Mouse (Mus musculus) ovary, postnatal 10 days (tissue): ENCODE results near the gene Kif1c.
A peak's percentile ranks its signal among the peaks of the same experiment; 100 is the strongest.

ENCODE experiments used
- DNase-seq: peaks from one replicate; pipeline ENCODE4 v3.0.0; 2022; ENCODE audit warnings: low spot score

The Kif1c gene

DNA sequence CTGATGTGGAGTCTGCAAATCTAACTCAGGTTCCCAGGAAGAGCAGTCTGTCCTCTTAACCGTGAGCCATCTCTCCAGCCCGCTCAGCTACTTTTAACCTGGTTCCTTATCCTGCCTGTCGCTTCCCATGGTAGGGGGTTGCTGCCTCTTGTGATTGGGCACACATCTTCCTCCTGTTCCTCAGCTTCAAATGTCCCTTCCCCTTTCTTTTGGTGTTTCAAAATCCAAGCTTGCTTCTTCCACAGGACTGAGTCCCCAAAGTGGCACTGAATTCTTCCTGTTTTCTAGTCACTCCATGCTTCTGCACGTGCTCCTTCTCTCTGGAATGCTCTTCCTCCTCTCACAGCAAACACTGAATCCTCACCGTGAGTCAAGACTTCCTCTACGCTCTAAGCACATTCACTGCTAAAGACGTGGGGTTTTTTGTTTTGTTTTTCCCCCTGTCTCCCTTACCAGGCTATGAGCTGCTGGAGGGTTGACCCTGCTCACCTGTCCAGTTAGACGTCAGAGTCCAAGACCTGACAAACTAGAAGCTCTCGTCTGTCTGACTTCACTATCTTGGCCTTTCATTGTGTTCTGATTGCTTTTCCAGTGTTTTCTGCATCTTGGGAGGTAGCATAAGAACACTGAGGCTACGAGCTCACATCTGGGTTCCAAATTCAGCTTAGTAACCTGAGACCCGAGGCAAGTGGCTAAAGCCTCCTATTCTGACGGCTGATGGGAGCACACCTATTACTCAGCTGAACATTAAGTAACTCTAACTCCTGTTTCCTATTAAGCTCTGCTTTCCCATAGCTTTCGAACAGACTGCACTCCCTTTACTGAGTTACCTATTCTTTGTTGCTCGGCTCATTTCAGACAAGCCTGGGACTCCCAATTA is 32.8 kb upstream of the Kif1c start:
- no peak for DNase-seq

DNA sequence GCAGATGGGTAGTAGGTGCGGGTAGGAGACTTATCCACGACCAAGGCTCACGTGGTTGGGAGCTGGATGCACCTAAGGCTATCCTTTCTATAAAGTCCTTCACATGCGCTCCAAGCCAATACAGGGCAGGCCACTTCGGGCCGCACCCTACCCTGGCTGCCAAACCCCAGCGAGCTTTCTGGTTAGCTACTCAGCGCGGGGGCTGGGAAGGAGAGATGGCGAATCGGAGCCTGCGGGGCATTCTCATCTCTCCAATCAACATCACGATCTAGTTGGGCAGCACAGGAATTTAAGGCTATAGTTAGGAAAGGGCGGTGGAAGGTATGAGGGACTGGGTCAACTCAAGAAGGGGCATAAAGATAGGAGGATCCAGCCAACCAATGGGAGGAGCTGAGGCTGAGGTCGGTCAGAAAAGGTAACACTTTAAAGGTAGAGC is 32.0 kb upstream of the Kif1c start:
- peak; percentile 37 for DNase-seq

DNA sequence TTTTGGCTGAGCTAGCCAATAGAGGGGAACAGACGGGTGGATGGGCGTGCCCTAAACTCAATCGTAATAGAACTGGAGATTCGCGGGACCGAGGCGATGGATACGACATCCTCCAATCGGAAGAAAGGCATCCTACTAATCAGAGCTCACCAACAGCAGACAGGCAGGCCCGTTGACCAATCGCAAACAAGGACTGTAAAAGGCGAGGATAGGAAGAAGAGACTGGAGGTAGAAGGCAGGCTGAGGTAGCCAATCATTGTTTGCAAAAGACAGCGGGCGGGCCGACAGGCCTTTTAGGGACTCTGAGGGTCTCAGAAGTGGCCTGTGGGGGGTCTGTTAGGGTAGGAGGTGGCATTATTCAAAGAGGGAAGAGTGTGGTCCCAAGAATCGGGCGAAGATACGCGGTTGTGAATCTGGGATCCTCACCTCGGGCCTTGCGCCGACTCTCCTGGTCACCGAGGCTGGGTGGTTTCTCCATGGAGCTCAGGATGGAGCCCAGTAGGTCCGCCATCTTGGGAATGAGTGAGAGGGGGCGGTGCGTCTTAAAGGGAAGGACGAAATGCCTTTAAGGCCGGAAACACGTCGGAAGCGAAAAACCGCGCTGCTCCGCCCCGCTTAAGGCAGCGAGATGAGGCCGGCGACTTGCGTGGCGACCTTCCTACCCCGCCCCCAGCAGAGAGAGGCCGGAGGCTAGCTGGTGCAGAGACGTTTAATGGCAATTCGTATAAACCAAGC is 31.4 kb upstream of the Kif1c start, which contains the start of gene Spag7:
Spag7 (minus strand) TSS at position 646 of the 735 bp plus-strand sequence.
- DNase-seq = peak; percentile 95

DNA sequence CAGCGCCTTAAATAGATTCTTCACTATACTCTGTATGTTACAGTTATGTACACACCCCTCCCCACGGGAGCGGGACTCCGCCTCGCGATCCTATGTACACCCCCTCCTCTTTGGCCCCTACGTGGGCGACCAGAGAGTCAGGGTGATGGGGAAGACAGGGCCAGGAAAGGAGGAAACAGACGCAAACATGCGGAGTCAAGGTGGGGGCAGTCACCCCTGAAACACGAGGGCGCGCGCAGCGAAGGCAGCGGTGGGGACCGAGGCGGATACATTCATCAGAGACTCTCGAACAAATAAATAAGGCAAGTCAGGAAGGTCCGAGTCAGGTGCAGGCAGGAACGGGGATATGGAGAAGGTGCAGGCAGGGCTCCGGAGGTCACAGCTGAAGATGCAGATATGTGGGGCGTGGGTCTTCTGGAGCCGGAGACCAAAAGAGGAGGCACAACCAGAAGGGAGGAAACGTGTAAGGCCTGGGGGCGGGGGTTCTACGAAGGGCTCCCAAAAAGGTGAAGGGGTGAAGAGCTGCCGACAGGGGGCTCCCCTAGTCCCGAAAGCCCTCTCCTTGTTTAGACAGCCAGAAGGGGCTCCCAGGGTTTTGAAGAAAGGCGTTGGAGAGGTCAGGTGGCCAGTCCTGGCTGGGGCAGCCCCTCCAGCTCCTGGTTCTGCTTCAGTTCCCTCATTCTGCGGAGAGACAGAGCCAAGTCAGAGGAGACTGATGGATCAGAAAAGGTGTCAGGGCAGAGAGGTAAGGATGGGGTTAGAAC is 30.6 kb upstream of the Kif1c start:
- peak; percentile 43 for DNase-seq

DNA sequence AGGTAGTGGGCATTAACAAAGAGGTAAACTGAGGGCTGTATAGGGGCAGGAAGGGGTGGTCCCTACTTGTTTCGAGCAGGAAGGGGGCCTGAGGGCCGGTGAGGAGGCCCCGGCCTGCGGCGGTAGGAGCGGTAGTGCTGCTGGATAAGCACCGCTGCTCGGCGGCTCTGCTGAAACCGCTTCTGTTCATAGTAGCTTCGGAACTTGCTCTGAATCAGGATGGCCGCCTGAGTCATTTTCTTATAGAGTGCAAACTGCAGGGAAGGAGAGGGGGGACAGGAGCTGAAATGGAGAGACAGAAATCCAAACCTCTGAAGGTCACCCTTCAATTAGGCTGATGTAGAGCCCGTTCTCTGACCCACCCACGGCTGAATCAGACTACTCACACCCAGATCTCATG is 29.9 kb upstream of the Kif1c start:
- no peak for DNase-seq

DNA sequence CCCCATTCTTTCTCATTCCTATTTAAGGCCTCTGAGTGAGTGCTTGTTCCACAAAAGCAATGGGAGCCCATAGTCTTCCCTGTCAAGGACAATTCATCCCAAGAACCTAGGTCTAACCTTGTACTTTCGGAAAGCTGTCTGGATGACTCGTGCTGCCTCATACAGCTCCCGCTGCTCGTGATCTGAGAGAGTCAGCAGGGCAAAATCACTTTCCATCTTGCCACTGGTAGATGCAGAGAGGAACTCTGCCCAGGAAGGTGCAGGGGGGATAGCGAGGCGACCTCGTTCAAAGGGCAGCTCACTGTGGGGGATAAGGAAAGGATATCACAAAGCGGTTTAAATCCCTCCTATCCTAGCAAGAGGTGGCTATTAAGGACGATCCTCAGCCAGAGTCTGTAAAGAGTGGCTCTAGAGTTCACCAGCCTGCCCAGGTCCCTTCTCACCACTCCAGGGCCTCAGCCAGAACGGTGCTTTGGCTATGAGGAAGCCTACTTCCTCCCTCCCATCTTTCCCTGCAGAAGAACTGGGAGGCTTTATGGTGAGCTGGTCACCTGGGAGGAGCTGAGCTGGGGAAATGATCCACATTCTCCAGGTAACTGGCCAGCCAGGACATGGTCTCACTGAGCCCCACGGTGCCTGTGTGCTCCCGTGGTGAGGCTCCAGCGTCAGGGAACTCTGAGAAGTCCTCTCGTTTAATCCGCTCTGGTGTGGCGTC is 28.9 kb upstream of the Kif1c start:
- no peak for DNase-seq

DNA sequence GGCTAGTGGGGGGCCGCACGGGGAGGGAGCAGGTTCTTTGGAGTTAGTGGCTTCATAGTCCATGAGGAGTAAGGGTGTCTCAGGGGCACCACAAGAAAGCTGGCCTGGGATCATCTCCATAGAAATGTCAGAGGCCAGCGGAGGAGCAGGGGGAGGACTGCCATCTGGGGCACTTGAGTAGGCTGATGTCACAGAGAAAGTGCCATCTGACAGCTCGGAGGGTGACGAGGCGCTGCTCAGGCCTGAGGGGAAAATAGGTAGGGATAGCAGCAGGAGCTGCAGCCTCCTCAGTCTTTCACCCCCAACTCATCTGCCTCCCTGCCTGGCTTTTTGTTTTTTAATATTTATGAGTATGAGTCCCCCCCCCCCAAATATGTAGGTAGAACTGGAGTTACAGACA is 26.3 kb upstream of the Kif1c start:
- DNase-seq = no peak

DNA sequence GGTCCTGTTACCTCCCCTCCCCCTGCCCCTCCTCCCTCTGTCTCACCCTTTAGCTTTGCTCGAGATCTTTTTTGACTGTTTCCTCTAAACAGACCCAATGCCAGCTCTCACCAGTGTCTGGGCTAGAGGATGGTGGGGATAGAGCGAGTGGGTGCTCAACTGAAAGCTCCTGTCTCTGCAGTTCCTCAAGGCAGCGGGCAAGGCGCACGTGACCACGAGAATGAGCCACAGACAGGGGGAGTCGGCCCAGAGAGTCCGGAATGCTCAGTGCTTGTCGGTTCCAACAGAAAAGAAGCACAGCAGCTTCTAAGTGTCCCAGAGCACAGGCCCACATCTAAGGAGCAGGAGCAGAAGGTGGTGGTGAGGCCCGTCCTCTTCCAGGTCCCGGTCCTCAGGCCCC is 25.8 kb upstream of the Kif1c start:
- no peak for DNase-seq

DNA sequence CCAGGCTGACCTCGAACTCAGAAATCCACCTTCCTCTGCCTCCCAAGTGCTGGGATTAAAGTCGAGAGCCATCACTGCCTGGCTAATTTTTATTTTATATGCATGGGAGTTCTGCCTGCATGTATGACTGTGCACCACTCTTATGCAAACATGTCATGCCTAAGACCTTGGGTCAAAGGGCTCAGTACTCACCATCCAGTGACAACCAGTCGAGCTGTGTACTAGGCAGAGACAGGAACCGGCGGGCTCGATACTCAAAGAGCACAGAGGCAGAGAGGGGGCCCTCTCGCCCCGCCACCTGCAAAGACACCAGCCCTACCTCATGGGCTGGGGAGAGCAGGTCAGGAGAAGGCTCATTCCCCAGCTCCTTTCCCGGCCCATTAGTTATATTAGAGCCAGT is 22.3 kb upstream of the Kif1c start:
- DNase-seq = no peak

DNA sequence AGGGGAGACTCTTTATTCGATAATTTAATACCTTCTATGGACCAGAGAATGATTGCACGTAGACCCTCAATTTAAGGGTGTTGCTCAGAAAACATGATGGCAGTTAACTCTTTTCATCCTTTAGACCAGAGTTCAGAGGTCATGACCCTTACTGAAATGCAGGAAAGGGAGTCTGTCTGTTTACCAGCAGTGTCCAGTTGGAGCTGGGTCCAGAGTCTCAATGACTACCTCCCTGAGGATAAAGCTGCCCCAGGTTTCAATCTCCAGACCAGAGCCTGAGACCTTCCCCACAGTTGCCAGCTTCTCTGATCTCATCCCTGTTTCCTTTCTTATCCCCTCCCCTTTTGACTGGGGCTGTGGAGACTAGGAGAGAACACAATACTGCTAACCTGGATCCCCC is 21.8 kb upstream of the Kif1c start:
- no peak for DNase-seq

DNA sequence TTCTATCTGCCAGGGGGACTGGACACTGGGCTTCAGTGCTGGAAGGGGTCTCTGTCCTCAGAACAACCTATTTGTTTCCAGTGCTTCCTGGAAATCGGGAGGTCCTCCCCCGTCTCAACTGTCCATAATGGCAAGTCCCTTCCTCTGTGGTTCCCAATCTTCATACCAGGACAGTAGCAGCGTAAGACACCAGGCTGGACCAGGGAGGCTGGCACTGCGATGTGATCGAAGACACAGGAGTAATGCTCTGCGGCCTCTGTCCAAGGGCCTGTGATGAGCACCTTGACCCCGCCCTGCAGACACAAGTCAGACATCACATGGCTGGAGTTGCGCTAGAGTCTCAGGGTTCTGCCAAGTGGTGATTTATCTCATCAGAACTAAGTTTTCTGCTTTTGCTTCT is 21.0 kb upstream of the Kif1c start:
- DNase-seq = no peak

DNA sequence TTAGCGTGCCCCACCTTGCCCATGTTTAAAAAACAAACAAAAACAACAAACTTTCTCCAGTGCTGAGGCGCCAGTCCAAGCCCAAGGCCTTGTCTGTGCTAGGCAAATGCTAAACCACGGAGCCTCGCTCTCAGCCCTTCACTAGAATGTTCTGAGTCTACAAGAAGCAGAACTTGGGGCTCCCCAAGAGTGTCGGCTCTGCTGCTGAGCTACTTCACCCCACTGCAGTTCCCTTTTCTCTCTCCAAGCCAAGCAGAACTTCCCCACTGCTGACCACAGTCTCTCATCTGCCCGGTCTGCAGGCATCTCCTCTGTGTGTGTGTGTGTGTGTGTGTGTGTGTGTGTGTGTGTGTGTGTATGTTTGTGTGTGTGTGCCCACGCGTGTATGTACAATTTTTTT is 20.5 kb upstream of the Kif1c start:
- DNase-seq = no peak

DNA sequence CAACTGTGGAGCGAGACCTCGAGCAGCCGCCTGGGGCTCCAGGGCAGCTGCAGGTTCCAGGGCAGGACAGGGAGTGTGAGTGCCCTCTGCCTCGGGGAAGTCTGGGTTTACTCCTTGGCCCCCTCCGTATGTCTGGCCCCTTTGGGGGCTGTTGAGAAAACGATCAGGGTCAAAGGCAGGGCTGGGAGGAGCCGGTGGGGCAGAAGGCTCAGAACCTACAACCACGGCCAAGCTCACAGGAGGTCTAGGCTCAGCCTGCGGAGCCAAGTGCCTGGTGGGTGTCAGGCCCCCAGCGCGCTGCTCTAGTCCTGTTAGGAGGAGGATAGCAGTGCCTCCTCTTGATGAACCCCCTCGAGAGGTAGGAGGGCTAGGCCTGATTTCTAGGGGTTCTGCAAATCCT is 19.2 kb upstream of the Kif1c start:
- DNase-seq = no peak

DNA sequence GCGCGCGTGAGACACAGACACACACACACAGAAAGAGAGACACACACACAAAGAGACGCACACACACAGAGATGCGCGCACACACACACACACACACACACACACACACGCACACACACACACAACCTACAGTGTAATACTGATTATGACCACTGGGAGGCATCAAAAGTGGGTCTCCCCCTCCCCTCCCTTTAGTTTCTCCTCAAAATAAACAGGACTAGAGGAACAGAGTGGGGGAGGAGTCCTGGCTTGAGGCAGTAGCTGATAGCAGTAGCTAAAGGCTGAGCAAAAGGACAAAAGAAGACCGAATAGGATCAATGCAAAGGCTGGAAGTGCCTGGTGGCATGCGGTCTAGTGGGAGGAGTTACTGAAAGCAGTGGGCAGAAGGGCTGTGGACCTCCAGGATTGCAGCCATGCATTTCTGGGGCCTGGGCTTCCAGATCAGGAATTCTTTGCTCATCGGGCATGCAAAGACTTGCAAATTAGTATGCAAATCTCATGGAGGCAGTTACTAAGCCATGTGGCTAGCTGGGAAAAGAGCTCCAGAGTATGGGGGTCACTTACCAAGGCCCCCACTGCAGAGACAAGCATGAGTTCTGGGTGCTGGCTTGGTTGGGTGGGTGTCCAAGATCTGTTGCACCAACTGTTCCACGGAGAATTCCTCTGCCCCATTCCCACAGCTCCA is 18.3 kb upstream of the Kif1c start:
- no peak for DNase-seq

DNA sequence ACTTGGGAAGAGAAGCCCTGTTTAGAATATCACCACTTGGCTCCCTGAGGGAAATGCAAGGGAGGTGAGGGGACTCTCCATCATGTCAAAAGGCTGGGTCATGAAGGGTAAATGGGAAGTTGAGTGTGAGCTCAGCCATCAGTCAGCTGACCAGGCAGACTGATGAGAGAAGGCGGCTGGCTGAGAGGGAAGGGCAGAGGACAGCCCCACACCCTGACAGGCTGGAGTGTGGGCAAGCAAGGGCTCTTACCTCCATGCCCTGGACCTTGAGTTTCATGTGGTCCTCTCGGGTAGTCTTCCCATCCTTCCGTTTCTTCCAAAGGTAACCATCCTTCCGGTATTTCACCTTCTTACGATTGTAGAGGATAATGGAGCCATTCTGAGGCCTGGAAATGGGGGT is 16.7 kb upstream of the Kif1c start:
- no peak for DNase-seq

DNA sequence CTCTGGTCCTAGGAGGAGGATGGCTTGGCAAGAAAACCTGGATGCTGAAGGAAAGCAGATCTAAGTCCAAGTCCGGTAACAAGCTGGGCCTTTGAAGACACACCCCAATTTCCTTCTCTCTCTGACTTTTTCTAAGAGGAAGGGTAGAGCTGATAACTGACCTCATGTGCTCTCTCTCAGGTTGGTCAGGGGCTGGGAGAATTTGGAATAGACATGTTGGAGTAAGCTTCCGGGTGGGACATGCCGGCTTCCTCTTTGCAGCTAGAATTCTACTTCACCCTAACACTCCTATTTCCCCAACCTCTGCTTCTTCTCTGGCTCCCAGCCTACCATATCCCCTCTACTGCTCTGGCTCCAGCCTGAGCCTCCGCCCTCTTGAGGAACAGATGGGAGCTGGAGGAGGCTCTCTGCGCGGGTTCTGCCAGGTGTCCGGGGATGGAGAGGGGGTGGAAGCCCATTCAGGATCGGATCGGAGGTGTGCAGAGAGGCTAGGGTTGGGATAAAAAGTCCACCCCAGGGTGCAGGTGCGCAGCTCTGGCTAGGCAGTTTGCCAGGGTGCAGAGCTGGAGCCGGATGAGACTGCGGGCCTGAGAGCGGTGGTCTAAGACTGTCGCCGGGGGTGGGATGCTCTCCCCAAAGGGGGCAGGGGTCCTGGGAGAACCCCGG is 13.3 kb upstream of the Kif1c start:
- no peak for DNase-seq

DNA sequence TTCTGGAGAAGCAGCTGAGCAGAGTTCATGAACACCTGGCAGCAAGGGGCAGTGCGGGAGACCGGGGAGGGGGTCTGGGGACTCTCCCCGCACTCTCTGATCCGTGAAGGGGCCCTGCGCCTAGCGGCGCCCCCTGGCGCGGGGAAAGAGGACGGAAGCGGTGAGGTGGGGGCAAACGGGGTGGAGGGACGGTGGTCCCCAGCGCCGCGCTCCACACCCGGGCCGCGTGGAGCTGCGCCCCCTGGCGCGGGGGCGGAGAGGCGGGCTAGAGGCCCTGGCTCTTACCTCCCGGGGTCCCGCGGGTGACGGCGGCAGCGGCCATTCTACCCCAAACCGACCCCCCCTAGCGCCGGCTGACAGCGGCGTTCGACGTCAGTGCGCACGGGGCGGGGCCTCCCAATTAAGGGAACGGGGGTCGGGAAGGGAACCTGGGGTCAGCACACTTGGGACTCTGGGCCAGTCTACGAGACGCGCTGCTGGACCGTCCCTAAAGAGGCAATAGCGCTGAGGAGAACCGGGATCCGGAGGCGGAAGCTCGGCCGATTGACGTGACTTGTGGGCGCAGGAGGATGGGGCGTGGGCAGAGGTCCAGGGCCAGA is 12.6 kb upstream of the Kif1c start, which contains the start of gene Camta2:
Camta2 (minus strand) TSS at position 505 of the 599 bp plus-strand sequence.
- DNase-seq = peak; percentile 85

DNA sequence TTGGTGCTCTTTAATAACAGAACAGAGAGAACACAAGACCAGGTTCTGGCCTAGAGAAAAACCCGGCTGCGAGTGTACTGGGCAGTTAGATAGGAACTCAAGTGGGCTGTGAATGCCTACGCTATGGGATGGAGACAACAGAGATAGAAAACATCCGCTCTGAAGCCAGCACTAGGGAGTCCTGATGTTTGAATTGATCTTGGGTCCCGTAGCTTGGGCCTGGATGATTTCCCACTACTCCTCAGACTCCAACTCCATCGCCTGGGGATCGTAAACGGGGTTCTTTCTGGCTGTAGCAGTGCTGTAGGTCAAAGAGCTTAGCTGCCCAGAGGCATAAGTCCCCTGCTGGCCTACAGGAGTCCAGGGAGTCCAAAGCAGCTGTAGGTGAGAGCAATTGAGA is 12.0 kb upstream of the Kif1c start:
- no peak for DNase-seq

DNA sequence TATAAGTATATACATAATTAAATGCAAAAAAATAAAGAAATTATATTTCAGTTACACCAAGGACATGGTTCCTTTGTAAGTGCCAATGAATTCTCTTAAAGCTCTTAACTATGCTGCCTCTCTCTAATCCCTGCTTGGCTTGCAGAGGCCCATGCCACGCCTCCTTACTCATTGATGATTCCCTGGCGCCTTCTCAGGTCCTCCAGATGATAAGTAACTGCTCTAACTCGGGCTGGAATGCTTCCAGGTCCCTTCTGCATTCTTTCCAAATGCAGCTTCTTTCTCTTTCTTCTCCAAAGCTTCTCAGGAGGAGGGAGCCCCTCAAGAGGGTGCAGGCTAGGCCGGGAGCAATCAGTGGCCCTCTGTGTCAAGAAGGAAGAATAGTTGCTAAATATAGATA is 10.8 kb upstream of the Kif1c start:
- no peak for DNase-seq

DNA sequence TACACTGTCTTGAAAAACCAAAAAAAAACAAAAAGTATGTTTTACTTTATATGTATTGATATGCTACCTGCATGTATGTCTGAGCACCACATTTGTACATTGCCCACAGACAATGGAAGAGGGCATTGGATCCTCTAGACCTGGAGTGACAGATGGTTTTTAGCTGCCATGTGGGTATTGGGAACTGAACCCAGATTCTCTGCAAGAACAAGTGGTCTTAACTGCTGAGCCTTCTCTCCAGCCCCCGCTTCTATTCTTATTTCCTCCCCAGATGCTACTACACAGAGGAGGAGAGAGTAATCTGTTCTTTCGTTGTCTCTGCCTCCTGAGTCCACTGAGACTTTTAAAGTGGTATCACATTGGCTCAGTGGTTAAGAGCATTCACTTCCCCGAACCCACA is 6.8 kb upstream of the Kif1c start:
- no peak for DNase-seq
